Mouse (Mus musculus): ENCODE results near the gene Fkbp6.
A peak's percentile ranks its signal among the peaks of the same experiment; 100 is the strongest.

Fkbp6 gene

GRCm38 (mm10) chr5:135276597-135276996 is 73.2 kb downstream of the Fkbp6 start:
- DNase-seq (ENCODE audit: low spot score in 2 of 2) = no peak

GRCm38 (mm10) chr5:135274663-135275396 is 75.0 kb downstream of the Fkbp6 start:
- no peak for DNase-seq (ENCODE audit: low spot score in 2 of 2)

- DNase-seq (ENCODE audit: low spot score in 2 of 2) = no peak
These were observed 78.2 kb downstream of the Fkbp6 start for GRCm38 (mm10) chr5:135271563-135272165.

GRCm38 (mm10) chr5:135270361-135270760 is 79.5 kb downstream of the Fkbp6 start:
- no peak for DNase-seq (ENCODE audit: low spot score in 2 of 2)

GRCm38 (mm10) chr5:135269451-135269850 is 80.4 kb downstream of the Fkbp6 start:
- no peak for DNase-seq (ENCODE audit: low spot score in 2 of 2)

- peak in 1 of 2 experiments; percentile 24 for DNase-seq (ENCODE audit: low spot score in 2 of 2)
These were observed 85.3 kb downstream of the Fkbp6 start for GRCm38 (mm10) chr5:135264548-135264947.

- DNase-seq (ENCODE audit: low spot score in 2 of 2) = peak in 1 of 2 experiments; percentile 29
These were observed 85.9 kb downstream of the Fkbp6 start for GRCm38 (mm10) chr5:135263866-135264503.

- DNase-seq (ENCODE audit: low spot score in 2 of 2) = no peak
These were observed 91.3 kb downstream of the Fkbp6 start for GRCm38 (mm10) chr5:135258280-135259150.

- peak in 1 of 2 experiments; percentile 37 for DNase-seq (ENCODE audit: low spot score in 2 of 2)
These were observed 92.3 kb downstream of the Fkbp6 start for GRCm38 (mm10) chr5:135257559-135257958.

- no peak for DNase-seq (ENCODE audit: low spot score in 2 of 2)
These were observed 93.7 kb downstream of the Fkbp6 start for GRCm38 (mm10) chr5:135256166-135256565.

- no peak for DNase-seq (ENCODE audit: low spot score in 2 of 2)
These were observed 96.0 kb downstream of the Fkbp6 start for GRCm38 (mm10) chr5:135253741-135254401.

GRCm38 (mm10) chr5:135251079-135251454 is 98.8 kb downstream of the Fkbp6 start, which contains the start of gene Fzd9:
TSS of gene Fzd9 (minus strand) at chr5:135251230.
- DNase-seq (ENCODE audit: low spot score in 2 of 2) = peak; percentile 80 to 88

GRCm38 (mm10) chr5:135250186-135251078 is 99.4 kb downstream of the Fkbp6 start:
- DNase-seq (ENCODE audit: low spot score in 2 of 2) = peak; percentile 26 to 45

- DNase-seq (ENCODE audit: low spot score in 2 of 2) = no peak
These were observed 100.7 kb downstream of the Fkbp6 start for GRCm38 (mm10) chr5:135248956-135249676.

- DNase-seq (ENCODE audit: low spot score in 2 of 2) = no peak
These were observed 102.5 kb downstream of the Fkbp6 start for GRCm38 (mm10) chr5:135247337-135247736.

GRCm38 (mm10) chr5:135246531-135246930 is 103.3 kb downstream of the Fkbp6 start:
- no peak for DNase-seq (ENCODE audit: low spot score in 2 of 2)

- DNase-seq (ENCODE audit: low spot score in 2 of 2) = no peak
These were observed 106.7 kb downstream of the Fkbp6 start for GRCm38 (mm10) chr5:135243166-135243565.

- no peak for DNase-seq (ENCODE audit: low spot score in 2 of 2)
These were observed 107.2 kb downstream of the Fkbp6 start for GRCm38 (mm10) chr5:135242608-135243007.

GRCm38 (mm10) chr5:135242136-135242535 is 107.7 kb downstream of the Fkbp6 start:
- no peak for DNase-seq (ENCODE audit: low spot score in 2 of 2)

Measured in spleen, postnatal 10 days (tissue).